Mouse (Mus musculus): ENCODE results near the gene Moxd1. TPM values are rescaled to one million over a fixed set of nuclear protein-coding genes. Genes with fewer than 3 reads are reported as not detected.
A peak's percentile ranks its signal among the peaks of the same experiment; 100 is the strongest.

The Moxd1 gene
- polyA plus RNA-seq, 1 experiment from 2014 or later = 12.4 TPM

GRCm38 (mm10) chr10:24258885-24259284, 35.6 kb downstream of the Moxd1 start:
- Histone ChIP-seq H3K4me2 (ENCODE audit: low read length) (no peak overlapping the region), H3K27me3 (ENCODE audit: insufficient read depth, low read length) (no peaks in the 10 kb centered on the region), H3K27ac (no peak overlapping the region), H3K36me3 (ENCODE audit: insufficient read depth, low read length) (no peaks in the 10 kb centered on the region), H3K9ac (ENCODE audit: low read depth, low read length) (no peak overlapping the region), H3K4me3 (replicated peaks; ENCODE audit: low read depth, low read length) (no peak overlapping the region), H3K4me1 (replicated peaks; ENCODE audit: insufficient read depth, low read length) (no peaks in the 10 kb centered on the region), H3K9me3 (replicated peaks; ENCODE audit: low read length) (no peaks in the 10 kb centered on the region)
- no peak for TF ChIP-seq CTCF (IDR thresholded peaks at IDR 0.05; ENCODE audit: low read depth)
- DNase-seq (ENCODE audit: low spot score) = peak; percentile 38
- 31% methylated on average over 3 of the region's 3 CpGs for WGBS
- ATAC-seq (replicated peaks; ENCODE audit: low FRiP score, low read depth) = no peak; the same call in 1 of the 2 replicates

GRCm38 (mm10) chr10:24259794-24260590, 36.7 kb downstream of the Moxd1 start:
- WGBS = 44% methylated on average over 5 of the region's 5 CpGs
- no peak overlapping the region for H3K27ac ChIP-seq
- no peak overlapping the region for H3K4me2 ChIP-seq (ENCODE audit: low read length)

GRCm38 (mm10) chr10:24267520-24267919, 44.2 kb downstream of the Moxd1 start:
- Histone ChIP-seq H3K4me3 (replicated peaks; ENCODE audit: low read depth, low read length) (no peak overlapping the region), H3K27ac (no peak overlapping the region), H3K36me3 (ENCODE audit: insufficient read depth, low read length) (no peaks in the 10 kb centered on the region), H3K4me2 (ENCODE audit: low read length) (no peak overlapping the region), H3K9ac (ENCODE audit: low read depth, low read length) (no peak overlapping the region), H3K27me3 (ENCODE audit: insufficient read depth, low read length) (no peaks in the 10 kb centered on the region), H3K9me3 (replicated peaks; ENCODE audit: low read length) (no peaks in the 10 kb centered on the region), H3K4me1 (replicated peaks; ENCODE audit: insufficient read depth, low read length) (no peaks in the 10 kb centered on the region)
- DNase-seq (ENCODE audit: low spot score) = no peak
- TF ChIP-seq CTCF (IDR thresholded peaks at IDR 0.05; ENCODE audit: low read depth) = no peak
- 76% methylated on average over 2 of the region's 2 CpGs for WGBS
- no peak for ATAC-seq (replicated peaks; ENCODE audit: low FRiP score, low read depth)

More at GRCm38 (mm10) chr10:24259794-24260590, 36.7 kb downstream of the Moxd1 start:
- no peak overlapping the region for H3K4me3 ChIP-seq (replicated peaks; ENCODE audit: low read depth, low read length)
- no peaks in the 10 kb centered on the region for H3K9me3 ChIP-seq (replicated peaks; ENCODE audit: low read length)
- no peaks in the 10 kb centered on the region for H3K27me3 ChIP-seq (ENCODE audit: insufficient read depth, low read length)
- DNase-seq (ENCODE audit: low spot score) = peak; percentile 85
- no peaks in the 10 kb centered on the region for H3K36me3 ChIP-seq (ENCODE audit: insufficient read depth, low read length)
- H3K9ac ChIP-seq (ENCODE audit: low read depth, low read length) = no peak overlapping the region
- ATAC-seq (replicated peaks; ENCODE audit: low FRiP score, low read depth) = no peak
- no peak for TF ChIP-seq CTCF (IDR thresholded peaks at IDR 0.05; ENCODE audit: low read depth)
- H3K4me1 ChIP-seq (replicated peaks; ENCODE audit: insufficient read depth, low read length) = no peaks in the 10 kb centered on the region

GRCm38 (mm10) chr10:24271077-24271637, 47.8 kb downstream of the Moxd1 start:
- WGBS = 44% methylated on average over 6 of the region's 6 CpGs
- 0 out of 2 replicates have a peak overlapping the region, but pooled peaks have one; percentile 42 for H3K27ac ChIP-seq
- no peak overlapping the region for H3K9ac ChIP-seq (ENCODE audit: low read depth, low read length)
- DNase-seq (ENCODE audit: low spot score) = no peak
- H3K4me2 ChIP-seq (ENCODE audit: low read length) = no peak overlapping the region
- no peak for TF ChIP-seq CTCF (IDR thresholded peaks at IDR 0.05; ENCODE audit: low read depth)
- no peaks in the 10 kb centered on the region for H3K9me3 ChIP-seq (replicated peaks; ENCODE audit: low read length)
- no peaks in the 10 kb centered on the region for H3K27me3 ChIP-seq (ENCODE audit: insufficient read depth, low read length)
- no peak overlapping the region for H3K4me3 ChIP-seq (replicated peaks; ENCODE audit: low read depth, low read length)
- no peaks in the 10 kb centered on the region for H3K36me3 ChIP-seq (ENCODE audit: insufficient read depth, low read length)
- no peaks in the 10 kb centered on the region for H3K4me1 ChIP-seq (replicated peaks; ENCODE audit: insufficient read depth, low read length)
- no peak for ATAC-seq (replicated peaks; ENCODE audit: low FRiP score, low read depth)

- H3K27me3 ChIP-seq (ENCODE audit: insufficient read depth, low read length) = no peaks in the 10 kb centered on the region
- ATAC-seq (replicated peaks; ENCODE audit: low FRiP score, low read depth) (no peak), DNase-seq (ENCODE audit: low spot score) (peak; percentile 80)
- H3K27ac ChIP-seq = no peak overlapping the region
- no peak overlapping the region for H3K9ac ChIP-seq (ENCODE audit: low read depth, low read length)
- no peaks in the 10 kb centered on the region for H3K4me1 ChIP-seq (replicated peaks; ENCODE audit: insufficient read depth, low read length)
- no peaks in the 10 kb centered on the region for H3K9me3 ChIP-seq (replicated peaks; ENCODE audit: low read length)
- H3K4me2 ChIP-seq (ENCODE audit: low read length) = no peak overlapping the region; the same call in 1 of the 2 replicates
- WGBS = 9% methylated on average over 7 of the region's 7 CpGs
- no peaks in the 10 kb centered on the region for H3K36me3 ChIP-seq (ENCODE audit: insufficient read depth, low read length)
- H3K4me3 ChIP-seq (replicated peaks; ENCODE audit: low read depth, low read length) = no peak overlapping the region
- TF ChIP-seq CTCF (IDR thresholded peaks at IDR 0.05; ENCODE audit: low read depth) = no peak
These were observed 52.9 kb downstream of the Moxd1 start for GRCm38 (mm10) chr10:24276211-24276610.

GRCm38 (mm10) chr10:24282650-24283049, 59.3 kb downstream of the Moxd1 start:
- Histone ChIP-seq H3K9ac (ENCODE audit: low read depth, low read length) (no peak overlapping the region), H3K27ac (no peak overlapping the region), H3K36me3 (ENCODE audit: insufficient read depth, low read length) (no peaks in the 10 kb centered on the region), H3K4me1 (replicated peaks; ENCODE audit: insufficient read depth, low read length) (no peaks in the 10 kb centered on the region), H3K4me2 (ENCODE audit: low read length) (no peak overlapping the region), H3K9me3 (replicated peaks; ENCODE audit: low read length) (no peaks in the 10 kb centered on the region), H3K4me3 (replicated peaks; ENCODE audit: low read depth, low read length) (no peak overlapping the region), H3K27me3 (ENCODE audit: insufficient read depth, low read length) (no peaks in the 10 kb centered on the region)
- no peak for TF ChIP-seq CTCF (IDR thresholded peaks at IDR 0.05; ENCODE audit: low read depth)
- DNase-seq (ENCODE audit: low spot score) = no peak
- WGBS = 61% methylated on average over 5 of the region's 5 CpGs
- ATAC-seq (replicated peaks; ENCODE audit: low FRiP score, low read depth) = no peak

All from kidney, postnatal 0 days (tissue).